Mouse (Mus musculus) MEL (cell line): Measurements from ENCODE around the gene Rtl1. TPM values are rescaled to one million over a fixed set of nuclear protein-coding genes. Genes with fewer than 3 reads are reported as not detected.

Experiments
- DNase-seq: peaks from one replicate; pipeline ENCODE4 v3.0.0; 2011; ENCODE audit warnings: low read depth, low spot score
- H3K27ac ChIP-seq: 2 replicates; pipeline ENCODE4 v1.5.1; 2012; ENCODE audit warnings: low read depth, mild to moderate bottlenecking, control low read depth, low read length, moderate library complexity; ENCODE audit not compliant: control insufficient read depth
- H3K27me3 ChIP-seq, 2 experiments: fragments of 150-350 bp in 1 of 2; sonication (generic) in 1 of 2; 2 replicates each; pipeline ENCODE4 v1.6.1; 2012; ENCODE audit warnings: low read length in 2 of 2, mild to moderate bottlenecking in 2 of 2, improper control_type of control experiment in 1 of 2, moderate library complexity in 1 of 2; ENCODE audit not compliant: insufficient read depth in 2 of 2, control insufficient read depth in 1 of 2
- H3K36me3 ChIP-seq, 2 experiments: 2 replicates each; pipeline ENCODE4 v1.6.1; 2012 to 2014; ENCODE audit warnings: low read length in 2 of 2, improper control_type of control experiment in 1 of 2, inconsistent platforms in 1 of 2, mild to moderate bottlenecking in 1 of 2; ENCODE audit not compliant: insufficient read depth in 2 of 2, control insufficient read depth in 1 of 2
- H3K4me1 ChIP-seq, 2 experiments: fragments of 150-350 bp in 1 of 2; sonication (generic) in 1 of 2; 2 replicates each; pipeline ENCODE4 v1.6.1; 2012; ENCODE audit warnings: low read length in 2 of 2, improper control_type of control experiment in 1 of 2, mild to moderate bottlenecking in 1 of 2; ENCODE audit not compliant: insufficient read depth in 2 of 2, control insufficient read depth in 1 of 2
- H3K4me3 ChIP-seq, 2 experiments: fragments of 150-350 bp in 1 of 2; sonication (generic) in 1 of 2; 2 replicates each; pipeline ENCODE4 v1.5.1; 2012; ENCODE audit warnings: low read depth in 2 of 2, low read length in 2 of 2, mild to moderate bottlenecking in 2 of 2, moderate library complexity in 2 of 2, control low read depth in 1 of 2, improper control_type of control experiment in 1 of 2; ENCODE audit not compliant: control insufficient read depth in 1 of 2, insufficient read depth in 1 of 2
- H3K79me2 ChIP-seq: 2 replicates; pipeline ENCODE4 v1.6.1; 2012; ENCODE audit warnings: mild to moderate bottlenecking, low read length, moderate library complexity; ENCODE audit not compliant: control insufficient read depth, poor library complexity, insufficient read depth
- H3K9ac ChIP-seq: 2 replicates; pipeline ENCODE4 v1.6.1; 2012; ENCODE audit warnings: low read depth, mild to moderate bottlenecking, control low read depth, low read length, moderate library complexity; ENCODE audit not compliant: control insufficient read depth, poor library complexity, severe bottlenecking
- H3K9me3 ChIP-seq: fragments of 150-350 bp; sonication (generic); replicated peaks from 2 replicates; pipeline ENCODE4 v1.6.1; 2012; ENCODE audit warnings: mild to moderate bottlenecking, low read length, improper control_type of control experiment, moderate library complexity; ENCODE audit not compliant: insufficient read depth
- BHLHE40 ChIP-seq: IDR thresholded peaks from 2 replicates; pipeline ENCODE4 v1.6.1; 2012; ENCODE audit warnings: low read depth, mild to moderate bottlenecking, inconsistent platforms, low read length, improper control_type of control experiment, borderline replicate concordance
- CHD2 ChIP-seq: IDR thresholded peaks from 2 replicates; pipeline ENCODE4 v1.6.1; 2011; ENCODE audit warnings: low read length, improper control_type of control experiment
- CTCF ChIP-seq, 3 experiments: IDR thresholded peaks in 2 of 3; conservative IDR thresholded peaks in 1 of 3; 2 replicates each; pipeline ENCODE4 v1.5.1; 2011 to 2012; ENCODE audit warnings: low read length in 3 of 3, low read depth in 2 of 3, mild to moderate bottlenecking in 2 of 3, improper control_type of control experiment in 1 of 3, inconsistent platforms in 1 of 3, mixed read lengths in 1 of 3, moderate library complexity in 1 of 3; ENCODE audit not compliant: control insufficient read depth in 1 of 3, insufficient read depth in 1 of 3, poor library complexity in 1 of 3, severe bottlenecking in 1 of 3
- ELF1 ChIP-seq: IDR thresholded peaks from 2 replicates; pipeline ENCODE4 v1.6.1; 2014; ENCODE audit warnings: low read depth, mild to moderate bottlenecking, inconsistent platforms, low read length, improper control_type of control experiment, moderate library complexity
- EP300 ChIP-seq, 2 experiments: IDR thresholded peaks; 2 replicates each; pipeline ENCODE4 v1.6.1; 2011; ENCODE audit warnings: improper control_type of control experiment in 2 of 2, low read length in 2 of 2, low read depth in 1 of 2, mild to moderate bottlenecking in 1 of 2
- ETS1 ChIP-seq: IDR thresholded peaks from 2 replicates; pipeline ENCODE4 v1.6.1; 2012; ENCODE audit warnings: low read depth, mild to moderate bottlenecking, inconsistent platforms, low read length, improper control_type of control experiment, moderate library complexity
- GATA1 ChIP-seq: IDR thresholded peaks from 2 replicates; pipeline ENCODE4 v1.6.1; 2011; ENCODE audit warnings: low read depth, low read length, improper control_type of control experiment
- HCFC1 ChIP-seq: IDR thresholded peaks from 2 replicates; pipeline ENCODE4 v1.6.1; 2012; ENCODE audit warnings: low read depth, mild to moderate bottlenecking, inconsistent platforms, low read length, improper control_type of control experiment, moderate library complexity
- KAT2A ChIP-seq: conservative IDR thresholded peaks from 2 replicates; pipeline ENCODE4 v1.6.1; 2012; ENCODE audit warnings: low read depth, low read length, improper control_type of control experiment, inconsistent platforms
- MAFK ChIP-seq: IDR thresholded peaks from 2 replicates; pipeline ENCODE4 v1.6.1; 2011; ENCODE audit warnings: low read depth, mild to moderate bottlenecking, low read length, improper control_type of control experiment, borderline replicate concordance
- MEF2A ChIP-seq: IDR thresholded peaks from 2 replicates; pipeline ENCODE4 v1.6.1; 2014; ENCODE audit warnings: low read depth, mild to moderate bottlenecking, inconsistent platforms, low read length, improper control_type of control experiment; ENCODE audit not compliant: poor library complexity, insufficient replicate concordance, severe bottlenecking; ENCODE audit errors: extremely low read depth
- MYB ChIP-seq: IDR thresholded peaks from 2 replicates; pipeline ENCODE4 v1.6.1; 2011; ENCODE audit warnings: mild to moderate bottlenecking, low read depth, low read length, improper control_type of control experiment
- MYC ChIP-seq: IDR thresholded peaks from 2 replicates; pipeline ENCODE4 v1.6.1; 2011; ENCODE audit warnings: low read depth, mild to moderate bottlenecking, low read length, improper control_type of control experiment, moderate library complexity
- NRF1 ChIP-seq: IDR thresholded peaks from 2 replicates; pipeline ENCODE4 v1.6.1; 2014; ENCODE audit warnings: low read depth, mild to moderate bottlenecking, inconsistent platforms, low read length, improper control_type of control experiment, moderate library complexity; ENCODE audit not compliant: poor library complexity, insufficient read depth, severe bottlenecking
- POLR2AphosphoS5 ChIP-seq: IDR thresholded peaks from 2 replicates; pipeline ENCODE4 v1.6.1; 2012; ENCODE audit warnings: low read depth, borderline replicate concordance, mild to moderate bottlenecking, inconsistent platforms, low read length, moderate library complexity, mixed read lengths
- RAD21 ChIP-seq: IDR thresholded peaks from 2 replicates; pipeline ENCODE4 v1.6.1; 2011; ENCODE audit warnings: mild to moderate bottlenecking, low read depth, low read length, improper control_type of control experiment
- SIN3A ChIP-seq: IDR thresholded peaks from 2 replicates; pipeline ENCODE4 v1.6.1; 2012; ENCODE audit warnings: low read length, improper control_type of control experiment, inconsistent platforms
- SMC3 ChIP-seq: IDR thresholded peaks from 2 replicates; pipeline ENCODE4 v1.6.1; 2011; ENCODE audit warnings: low read depth, low read length, improper control_type of control experiment
- TBP ChIP-seq: IDR thresholded peaks from 2 replicates; pipeline ENCODE4 v1.8.0; 2011; ENCODE audit warnings: low read depth, low read length, improper control_type of control experiment
- USF1 ChIP-seq: IDR thresholded peaks from 2 replicates; pipeline ENCODE4 v1.6.1; 2014; ENCODE audit warnings: low read depth, mild to moderate bottlenecking, inconsistent platforms, low read length, improper control_type of control experiment, moderate library complexity
- ZMIZ1 ChIP-seq: IDR thresholded peaks from 2 replicates; pipeline ENCODE4 v1.6.1; 2012; ENCODE audit warnings: low read depth, mild to moderate bottlenecking, inconsistent platforms, low read length, improper control_type of control experiment, moderate library complexity
- ZNF384 ChIP-seq: IDR thresholded peaks from 2 replicates; pipeline ENCODE4 v1.6.1; 2012; ENCODE audit warnings: low read depth, mild to moderate bottlenecking, inconsistent platforms, low read length, improper control_type of control experiment
- polyA plus RNA-seq, 2 experiments: library from polyadenylated mRNA; stranded (reverse) in 1 of 2; unstranded in 1 of 2; fragments of >175 nt in 1 of 2; fragments of >200 nt in 1 of 2; gene quantifications; 2 replicates each; pipeline versions ENCODE4 v1.2.1 to v1.2.4; 2012; ENCODE audit warnings: low replicate concordance in 2 of 2, low read depth in 1 of 2; ENCODE audit not compliant: insufficient read length in 2 of 2, insufficient read depth in 1 of 2, missing spikeins in 1 of 2
- total RNA-seq: library from RNA; depleted of rRNA; stranded (reverse); fragments of 300-350 nt; gene quantifications from 2 replicates; pipeline ENCODE4 v1.2.3, GENCODE M21; 2012

Rtl1 gene
- total and polyA plus RNA-seq, 3 experiments, result under 0.01 TPM; not detected in 2

GRCm38 (mm10) chr12:109582185-109582584 lies 17.9 kb downstream of the Rtl1 start:
- no peaks in the 10 kb centered on the region for H3K36me3 ChIP-seq
- TF ChIP-seq ETS1 (no peak), TBP (no peak), KAT2A (no peak), ZMIZ1 (no peak), SMC3 (no peak), EP300 (IDR thresholded peaks at IDR 0.05; ENCODE audit: low read depth in 1 of 2, low read length in 2 of 2) (no peak), NRF1 (no peak), SIN3A (no peak), CHD2 (no peak)
- no peak overlapping the region for H3K27ac ChIP-seq
- H3K9ac ChIP-seq, result no peak overlapping the region
- no peaks in the 10 kb centered on the region for H3K4me1 ChIP-seq
- no peak for DNase-seq
- H3K9me3 ChIP-seq, result no peaks in the 10 kb centered on the region
- H3K4me3 ChIP-seq, result no peak overlapping the region
- no peaks in the 10 kb centered on the region for H3K27me3 ChIP-seq
- H3K79me2 ChIP-seq, result no peaks in the 10 kb centered on the region

DNA sequence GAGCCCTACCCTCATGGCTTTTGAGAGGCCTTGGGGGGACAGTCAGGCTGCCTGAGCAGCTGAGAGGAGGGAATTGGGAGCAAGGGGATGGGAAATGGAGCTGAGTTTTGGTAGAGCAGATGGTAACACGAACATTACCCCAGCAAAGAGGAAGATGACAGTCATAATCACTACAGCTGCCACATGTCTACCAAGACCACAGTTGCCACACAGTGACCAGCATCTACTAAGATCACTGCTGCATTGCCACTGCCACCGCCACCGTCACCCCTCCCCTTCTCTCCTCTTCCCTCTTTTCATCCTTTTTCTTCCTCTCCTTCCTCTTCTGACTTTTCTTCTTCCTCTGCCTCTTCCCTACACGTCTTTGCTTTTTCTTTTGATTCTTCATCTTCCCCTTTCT lies 27.9 kb downstream of the Rtl1 start:
- DNase-seq, result no peak
- Histone ChIP-seq H3K36me3 (no peaks in the 10 kb centered on the region), H3K9me3 (no peaks in the 10 kb centered on the region), H3K4me1 (no peaks in the 10 kb centered on the region), H3K9ac (no peak overlapping the region), H3K27me3 (no peaks in the 10 kb centered on the region), H3K4me3 (no peak overlapping the region), H3K79me2 (no peaks in the 10 kb centered on the region), H3K27ac (no peak overlapping the region)
- TF ChIP-seq BHLHE40 (no peak), RAD21 (no peak), ZNF384 (no peak), MYB (no peak), NRF1 (no peak), POLR2AphosphoS5 (no peak), GATA1 (no peak), KAT2A (no peak), MAFK (no peak), ELF1 (no peak), MEF2A (no peak), CHD2 (no peak), EP300 (IDR thresholded peaks at IDR 0.05; ENCODE audit: low read depth in 1 of 2, low read length in 2 of 2) (no peak), HCFC1 (no peak), MYC (no peak), CTCF (IDR thresholded peaks at IDR 0.05 in 2 of 3, conservative IDR thresholded peaks at IDR 0.05 in 1 of 3; ENCODE audit: control insufficient read depth in 1 of 3, insufficient read depth in 1 of 3, low read depth in 2 of 3, low read length in 3 of 3, poor library complexity in 1 of 3, severe bottlenecking in 1 of 3) (no peak), USF1 (no peak), SIN3A (no peak)
